Mouse (Mus musculus): ENCODE results near the gene Gm2a. TPM values are rescaled to one million over a fixed set of nuclear protein-coding genes. Genes with fewer than 3 reads are reported as not detected.

Gene Gm2a
- polyA plus RNA-seq, 1 experiment from 2014 or later = 49.4 TPM

DNA sequence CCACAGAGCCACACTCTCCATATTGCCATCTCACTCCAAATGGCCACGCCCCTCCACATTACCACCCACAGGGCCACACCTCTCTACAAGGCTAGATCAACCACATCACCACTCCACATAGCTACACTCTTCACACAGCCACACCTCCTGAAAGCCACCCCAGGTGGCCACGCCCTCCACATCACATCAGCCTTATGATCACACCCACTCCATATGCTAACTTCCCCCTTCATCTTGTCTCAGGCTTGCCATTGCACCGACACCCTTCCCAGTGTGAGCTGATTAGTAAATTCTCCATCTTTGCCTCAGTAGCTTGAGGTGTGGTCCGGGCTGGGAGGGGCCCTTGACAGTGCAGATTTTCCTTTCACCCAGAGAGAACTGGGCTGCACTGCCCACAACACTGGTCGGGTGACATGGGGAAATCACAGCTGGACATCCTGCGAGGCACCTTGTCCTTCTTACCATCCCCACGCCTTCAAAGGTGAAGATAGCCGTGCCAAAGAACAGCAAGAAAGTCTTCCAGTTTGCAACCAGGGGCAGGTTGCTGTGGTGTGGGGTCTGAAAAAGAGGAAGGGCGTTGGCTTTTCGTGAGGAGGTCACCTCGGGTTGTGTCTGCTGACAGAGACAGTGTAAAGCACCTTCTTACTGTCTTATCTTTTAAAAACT is 33.3 kb downstream of the Gm2a start:
- Histone ChIP-seq H3K4me1 (replicated peaks) (no peaks in the 10 kb centered on the region), H3K4me2 (no peak overlapping the region), H3K9ac (no peak overlapping the region), H3K36me3 (no peaks in the 10 kb centered on the region), H3K27ac (ENCODE audit: poor library complexity, severe bottlenecking) (no peak overlapping the region), H3K4me3 (no peak overlapping the region), H3K9me3 (replicated peaks) (no peaks in the 10 kb centered on the region), H3K27me3 (replicated peaks) (no peaks in the 10 kb centered on the region)
- peak; percentile 59; the same call in 1 of the 2 replicates for ATAC-seq (ENCODE audit: insufficient number of reproducible peaks, low FRiP score)
- WGBS = 78% methylated on average over 11 of the region's 11 CpGs

DNA sequence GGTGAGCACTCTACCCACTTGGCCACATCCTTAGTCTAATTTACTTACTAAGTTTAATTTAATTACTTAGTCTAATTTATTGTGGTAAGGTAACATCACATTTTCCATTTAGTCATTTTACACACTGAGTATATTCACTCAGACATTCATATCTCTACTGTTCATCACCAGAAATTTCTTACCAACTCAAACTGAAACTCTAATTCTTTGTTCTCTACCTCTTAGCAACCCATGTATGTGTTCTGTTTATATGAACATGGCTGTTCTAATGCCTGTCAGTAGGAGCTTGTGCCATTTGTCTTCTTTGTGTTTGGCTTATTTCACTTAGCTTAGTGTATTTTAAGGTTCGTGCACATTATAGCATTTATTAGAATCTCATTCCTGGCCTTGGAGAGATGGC is 34.0 kb downstream of the Gm2a start:
- no peak for ATAC-seq (ENCODE audit: insufficient number of reproducible peaks, low FRiP score)
- Histone ChIP-seq H3K9ac (no peak overlapping the region), H3K9me3 (replicated peaks) (no peaks in the 10 kb centered on the region), H3K4me1 (replicated peaks) (no peaks in the 10 kb centered on the region), H3K27me3 (replicated peaks) (no peaks in the 10 kb centered on the region), H3K27ac (ENCODE audit: poor library complexity, severe bottlenecking) (no peak overlapping the region), H3K36me3 (no peaks in the 10 kb centered on the region), H3K4me2 (no peak overlapping the region), H3K4me3 (no peak overlapping the region)
- 90% methylated on average over 1 of the region's 1 CpGs for WGBS

DNA sequence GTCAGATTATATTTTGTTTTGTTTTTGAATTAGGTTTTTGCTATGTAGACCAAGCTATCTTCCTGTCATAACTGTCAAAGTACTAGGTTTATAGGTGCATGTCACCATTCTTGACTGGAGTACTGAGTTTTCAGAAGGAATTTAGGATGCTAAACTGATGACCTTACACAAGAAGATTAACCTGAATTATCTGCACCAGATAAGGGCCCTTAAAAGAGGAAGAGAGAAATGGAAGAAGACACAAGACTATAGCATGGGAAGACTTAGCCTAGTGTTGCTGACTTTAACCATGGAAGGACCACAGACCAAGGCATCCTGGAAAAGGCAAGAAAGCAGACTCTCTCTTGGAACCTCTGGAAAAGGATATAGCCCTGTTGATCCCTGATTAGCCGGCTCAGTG is 35.3 kb downstream of the Gm2a start:
- Histone ChIP-seq H3K27me3 (replicated peaks) (no peaks in the 10 kb centered on the region), H3K9ac (no peak overlapping the region), H3K27ac (ENCODE audit: poor library complexity, severe bottlenecking) (no peak overlapping the region), H3K4me2 (no peak overlapping the region), H3K4me3 (no peak overlapping the region), H3K4me1 (replicated peaks) (no peaks in the 10 kb centered on the region), H3K36me3 (no peaks in the 10 kb centered on the region), H3K9me3 (replicated peaks) (no peaks in the 10 kb centered on the region)
- WGBS = 87% methylated on average over 1 of the region's 1 CpGs
- ATAC-seq (ENCODE audit: insufficient number of reproducible peaks, low FRiP score) = no peak

DNA sequence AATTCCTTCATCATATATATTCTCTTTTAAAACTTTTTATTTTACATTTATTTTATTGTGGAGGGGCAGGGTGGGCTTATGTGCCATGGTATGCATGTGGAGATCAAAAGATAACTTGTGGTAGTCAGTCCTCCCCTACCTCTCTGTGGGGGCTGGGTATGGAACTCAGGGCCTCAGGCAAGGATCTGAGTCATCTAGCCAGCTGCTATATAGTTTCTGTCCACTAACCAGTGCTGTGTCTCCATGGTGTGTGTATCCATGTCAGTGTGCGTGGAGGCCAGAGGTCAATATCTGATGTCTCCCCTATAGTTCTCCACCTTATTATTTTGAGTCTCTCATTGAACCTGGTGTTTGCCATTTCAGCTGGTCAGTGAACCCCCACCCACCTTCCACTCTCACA is 36.5 kb downstream of the Gm2a start:
- no peak overlapping the region for H3K9ac ChIP-seq
- no peaks in the 10 kb centered on the region for H3K4me1 ChIP-seq (replicated peaks)
- ATAC-seq (ENCODE audit: insufficient number of reproducible peaks, low FRiP score) = no peak
- no peaks in the 10 kb centered on the region for H3K9me3 ChIP-seq (replicated peaks)
- no peak overlapping the region for H3K27ac ChIP-seq (ENCODE audit: poor library complexity, severe bottlenecking)
- H3K27me3 ChIP-seq (replicated peaks) = no peaks in the 10 kb centered on the region
- 76% methylated on average over 1 of the region's 1 CpGs for WGBS
- H3K4me3 ChIP-seq = no peak overlapping the region
- no peak overlapping the region for H3K4me2 ChIP-seq
- no peaks in the 10 kb centered on the region for H3K36me3 ChIP-seq

DNA sequence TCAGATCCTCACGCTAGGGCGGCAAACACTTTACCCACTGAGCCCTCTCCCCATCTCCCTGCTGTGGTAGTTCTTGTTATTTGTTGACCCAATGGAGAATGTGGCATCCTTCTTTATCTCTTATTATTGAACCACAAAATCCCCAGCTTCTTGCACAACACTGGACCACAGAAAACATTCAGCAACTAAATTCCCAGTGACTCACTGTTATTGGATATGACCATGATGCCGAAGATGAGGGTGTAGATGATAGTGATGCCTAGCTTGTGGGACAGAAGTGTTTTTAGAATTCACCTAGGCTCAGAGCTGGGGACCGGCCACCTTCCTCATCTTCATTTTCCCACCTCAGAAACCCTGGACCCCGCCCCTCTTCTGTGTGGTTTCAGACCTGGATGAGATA is 37.0 kb downstream of the Gm2a start:
- Histone ChIP-seq H3K9ac (no peak overlapping the region), H3K36me3 (no peaks in the 10 kb centered on the region), H3K4me1 (replicated peaks) (no peaks in the 10 kb centered on the region), H3K9me3 (replicated peaks) (no peaks in the 10 kb centered on the region), H3K4me2 (no peak overlapping the region), H3K27ac (ENCODE audit: poor library complexity, severe bottlenecking) (no peak overlapping the region), H3K4me3 (no peak overlapping the region), H3K27me3 (replicated peaks) (no peaks in the 10 kb centered on the region)
- WGBS = 77% methylated on average over 5 of the region's 5 CpGs
- no peak for ATAC-seq (ENCODE audit: insufficient number of reproducible peaks, low FRiP score)

DNA sequence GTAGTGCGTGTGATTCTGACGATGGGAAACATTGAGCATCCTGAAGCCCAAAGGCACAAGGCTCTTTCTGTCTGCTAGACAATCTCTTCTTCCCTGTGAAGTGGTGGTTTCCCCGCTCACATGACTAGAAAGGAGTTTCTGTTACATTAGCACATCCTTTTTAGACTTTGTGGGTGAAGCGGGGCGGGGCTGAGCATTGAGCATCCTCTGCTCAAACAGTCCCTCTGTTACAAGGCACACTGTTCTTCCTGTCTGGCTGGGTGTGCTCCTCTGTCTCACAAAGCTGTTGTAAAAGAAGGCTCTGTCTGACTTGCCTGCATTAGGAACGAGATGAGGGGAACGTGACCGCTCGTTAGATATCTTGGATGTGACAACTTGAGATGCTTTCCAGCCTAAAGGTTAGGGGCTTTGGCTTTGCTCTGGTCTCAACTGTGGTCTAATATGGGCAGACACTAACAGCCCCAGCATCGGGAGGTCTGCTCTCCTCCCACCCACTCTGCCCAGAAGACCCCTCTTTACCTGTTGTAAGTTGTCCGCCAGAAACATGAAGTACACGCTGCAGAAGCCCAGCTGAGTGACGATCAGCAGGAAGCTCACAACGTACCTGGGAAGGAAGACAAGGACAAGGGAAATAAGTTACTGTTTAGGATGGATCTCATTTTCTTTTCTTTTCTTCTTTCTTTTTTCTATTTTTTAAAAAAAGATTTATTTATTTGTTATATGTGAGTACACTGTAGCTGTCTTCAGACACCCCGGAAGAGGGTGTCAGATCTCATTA is 39.0 kb downstream of the Gm2a start:
- WGBS = 73% methylated on average over 15 of the region's 15 CpGs
- no peaks in the 10 kb centered on the region for H3K4me1 ChIP-seq (replicated peaks)

DNA sequence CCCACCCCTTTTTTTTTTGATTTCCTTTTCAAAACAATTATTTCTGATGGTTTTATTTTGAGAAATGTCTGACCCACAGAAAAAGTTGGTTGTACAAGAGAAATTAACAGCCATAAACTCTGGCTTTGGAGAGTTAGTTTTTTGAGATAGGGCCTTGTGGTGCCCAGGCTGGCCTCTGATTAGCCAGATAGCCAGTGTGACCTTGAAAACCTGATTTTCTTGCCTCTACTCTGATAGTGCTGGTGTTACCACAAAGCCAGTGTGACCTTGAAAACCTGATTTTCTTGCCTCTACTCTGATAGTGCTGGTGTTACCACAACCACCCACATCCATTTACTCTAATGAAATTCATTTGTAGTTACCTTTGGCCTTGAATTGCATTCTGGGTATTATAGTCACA is 39.7 kb downstream of the Gm2a start:
- Histone ChIP-seq H3K4me3 (no peak overlapping the region), H3K9me3 (replicated peaks) (no peaks in the 10 kb centered on the region), H3K27me3 (replicated peaks) (no peaks in the 10 kb centered on the region), H3K4me2 (no peak overlapping the region), H3K4me1 (replicated peaks) (no peaks in the 10 kb centered on the region), H3K9ac (no peak overlapping the region), H3K27ac (ENCODE audit: poor library complexity, severe bottlenecking) (no peak overlapping the region), H3K36me3 (no peaks in the 10 kb centered on the region)
- ATAC-seq (ENCODE audit: insufficient number of reproducible peaks, low FRiP score) = no peak

More for the DNA sequence above, 39.0 kb downstream of the Gm2a start:
- no peaks in the 10 kb centered on the region for H3K9me3 ChIP-seq (replicated peaks)
- no peaks in the 10 kb centered on the region for H3K36me3 ChIP-seq
- no peak overlapping the region for H3K4me3 ChIP-seq
- no peaks in the 10 kb centered on the region for H3K27me3 ChIP-seq (replicated peaks)
- H3K4me2 ChIP-seq = no peak overlapping the region
- H3K9ac ChIP-seq = no peak overlapping the region
- no peak for ATAC-seq (ENCODE audit: insufficient number of reproducible peaks, low FRiP score)
- H3K27ac ChIP-seq (ENCODE audit: poor library complexity, severe bottlenecking) = no peak overlapping the region

DNA sequence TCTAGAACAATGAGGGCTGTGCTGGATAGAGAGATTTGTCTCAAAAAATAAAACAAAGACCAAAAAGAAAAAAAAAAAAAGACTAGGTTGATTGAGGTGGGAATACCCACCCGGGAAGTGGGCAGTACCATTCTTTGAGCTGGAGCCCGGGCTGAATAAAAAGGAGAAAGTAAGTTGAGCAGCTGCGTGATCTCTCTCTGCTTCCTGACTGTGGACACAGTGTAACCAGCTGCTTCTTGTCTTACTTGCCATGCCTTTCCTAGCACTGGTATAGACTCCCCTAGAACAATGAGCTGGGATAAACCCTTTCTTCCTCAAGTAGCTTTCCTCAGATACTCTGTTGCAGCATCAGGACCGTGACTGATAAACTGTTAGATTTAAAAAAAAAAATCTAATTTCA is 43.6 kb downstream of the Gm2a start:
- WGBS = 74% methylated on average over 4 of the region's 4 CpGs
- Histone ChIP-seq H3K36me3 (no peaks in the 10 kb centered on the region), H3K27me3 (replicated peaks) (no peaks in the 10 kb centered on the region)

DNA sequence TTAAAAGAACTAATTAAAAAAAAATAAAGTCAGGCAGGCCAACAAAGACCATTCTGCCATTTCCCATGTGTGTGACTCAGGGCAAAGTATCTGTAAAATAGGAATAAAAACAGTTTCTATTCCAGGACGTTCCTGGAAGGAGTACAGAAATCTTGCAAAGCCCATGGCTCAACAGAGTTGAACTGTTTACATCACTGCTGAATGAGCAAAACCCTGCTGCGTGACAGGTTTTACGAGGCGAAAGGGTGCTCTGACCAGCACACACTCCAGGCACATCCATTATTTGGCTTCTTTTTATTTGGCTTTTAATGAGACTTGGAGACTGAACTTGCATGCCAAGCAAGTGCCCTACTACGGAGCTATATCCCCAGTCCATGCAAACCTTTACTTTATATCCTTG is 46.1 kb downstream of the Gm2a start:
- Histone ChIP-seq H3K27me3 (replicated peaks) (no peaks in the 10 kb centered on the region), H3K9ac (no peak overlapping the region), H3K9me3 (replicated peaks) (no peaks in the 10 kb centered on the region; the same call in 1 of the 2 replicates), H3K4me2 (no peak overlapping the region), H3K4me3 (no peak overlapping the region), H3K36me3 (no peaks in the 10 kb centered on the region), H3K4me1 (replicated peaks) (no peaks in the 10 kb centered on the region), H3K27ac (ENCODE audit: poor library complexity, severe bottlenecking) (no peak overlapping the region)
- 75% methylated on average over 5 of the region's 5 CpGs for WGBS
- no peak for ATAC-seq (ENCODE audit: insufficient number of reproducible peaks, low FRiP score)

More for the DNA sequence above, 43.6 kb downstream of the Gm2a start:
- H3K27ac ChIP-seq (ENCODE audit: poor library complexity, severe bottlenecking) = no peak overlapping the region
- H3K4me2 ChIP-seq = no peak overlapping the region
- no peak for ATAC-seq (ENCODE audit: insufficient number of reproducible peaks, low FRiP score)
- H3K4me1 ChIP-seq (replicated peaks) = no peaks in the 10 kb centered on the region
- H3K9ac ChIP-seq = no peak overlapping the region
- H3K9me3 ChIP-seq (replicated peaks) = no peaks in the 10 kb centered on the region; the same call in 1 of the 2 replicates
- no peak overlapping the region for H3K4me3 ChIP-seq

DNA sequence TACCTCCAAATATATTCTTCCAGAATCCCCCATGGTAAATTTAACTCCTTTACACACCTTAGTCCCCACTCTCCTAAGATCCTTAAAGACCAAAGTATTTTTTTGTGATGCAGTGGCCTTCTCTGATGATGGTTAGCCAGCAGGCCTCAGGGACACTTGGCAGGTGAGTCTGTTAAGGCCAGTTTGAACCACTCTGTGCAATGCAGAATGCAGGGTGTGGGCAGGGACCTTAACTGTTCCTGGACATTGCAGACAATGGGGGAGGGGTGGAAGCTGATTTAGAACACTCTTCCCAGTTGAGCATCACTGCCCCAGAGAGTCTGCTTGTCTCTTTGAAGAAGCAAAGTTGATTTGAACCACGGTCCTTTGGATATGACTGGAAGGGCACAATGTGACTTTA is 48.9 kb downstream of the Gm2a start:
- 68% methylated on average over 1 of the region's 1 CpGs for WGBS
- H3K9ac ChIP-seq = no peak overlapping the region
- H3K9me3 ChIP-seq (replicated peaks) = no peaks in the 10 kb centered on the region; the same call in 1 of the 2 replicates
- H3K4me1 ChIP-seq (replicated peaks) = no peaks in the 10 kb centered on the region
- H3K4me3 ChIP-seq = no peak overlapping the region
- H3K4me2 ChIP-seq = no peak overlapping the region
- no peak for ATAC-seq (ENCODE audit: insufficient number of reproducible peaks, low FRiP score)
- no peak overlapping the region for H3K27ac ChIP-seq (ENCODE audit: poor library complexity, severe bottlenecking)
- no peaks in the 10 kb centered on the region for H3K36me3 ChIP-seq
- no peaks in the 10 kb centered on the region for H3K27me3 ChIP-seq (replicated peaks)

DNA sequence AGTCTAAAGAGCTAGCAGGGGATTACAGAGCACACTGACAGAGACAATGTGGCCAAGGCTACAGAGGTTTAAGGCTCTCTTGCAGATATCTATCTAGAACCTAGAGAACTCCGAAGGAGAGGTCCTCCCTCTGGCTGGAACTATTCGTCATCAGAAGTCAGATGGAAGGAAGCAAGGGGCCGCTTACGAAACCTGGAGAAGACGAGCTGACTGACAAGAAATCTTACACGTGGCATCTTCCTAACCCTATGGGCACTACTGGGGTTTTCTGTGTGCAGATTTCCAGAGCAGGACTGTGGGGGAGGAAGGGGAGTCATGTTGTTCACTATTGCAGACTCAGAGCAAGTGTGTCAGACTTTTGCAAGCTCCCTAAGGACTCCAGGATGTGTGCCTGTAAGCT is 49.5 kb downstream of the Gm2a start:
- Histone ChIP-seq H3K27me3 (replicated peaks) (no peaks in the 10 kb centered on the region), H3K4me2 (no peak overlapping the region), H3K9ac (no peak overlapping the region), H3K36me3 (no peaks in the 10 kb centered on the region), H3K27ac (ENCODE audit: poor library complexity, severe bottlenecking) (no peak overlapping the region), H3K9me3 (replicated peaks) (no peaks in the 10 kb centered on the region; the same call in 1 of the 2 replicates), H3K4me3 (no peak overlapping the region), H3K4me1 (replicated peaks) (no peaks in the 10 kb centered on the region)
- no peak for ATAC-seq (ENCODE audit: insufficient number of reproducible peaks, low FRiP score)
- WGBS = 60% methylated on average over 6 of the region's 6 CpGs

Measured in heart, embryonic 12.5 days (tissue).